Mouse (Mus musculus): ENCODE data around the gene Tesk2. TPM values are rescaled to one million over a fixed set of nuclear protein-coding genes. Genes with fewer than 3 reads are reported as not detected.
"Not testable (repeated sequence)": the region's sequence is repeated elsewhere in the genome, so short reads cannot be mapped to it uniquely, and the experiment has no call there.

Tesk2 gene
- total RNA-seq, 2 experiments from 2014 or later: 1.8 to 2.5 TPM

DNA sequence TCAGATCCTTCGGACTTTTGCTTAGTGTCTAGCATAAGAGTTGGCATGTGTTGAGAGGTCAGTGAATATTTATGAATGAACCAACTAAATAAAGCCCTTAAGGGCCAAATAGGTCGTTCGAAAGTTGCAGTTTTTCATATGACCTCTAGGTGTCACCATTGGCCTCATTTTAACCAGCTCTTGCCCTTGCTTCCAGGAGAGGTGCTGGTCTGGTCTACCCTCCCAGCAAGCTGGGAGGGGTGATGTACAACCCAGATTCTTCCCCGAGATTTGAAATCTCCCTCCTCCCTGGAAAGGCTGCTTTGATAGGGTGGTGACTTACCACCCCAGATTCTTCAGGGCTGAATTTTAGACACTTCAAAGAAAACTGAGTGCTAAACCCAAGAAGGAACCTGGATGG, 107.1 kb downstream of the Tesk2 start:
- DNase-seq: no peak
- intact Hi-C loops (cut with DNase I; ENCODE audit: low total_unique reads): no loop called here

DNA sequence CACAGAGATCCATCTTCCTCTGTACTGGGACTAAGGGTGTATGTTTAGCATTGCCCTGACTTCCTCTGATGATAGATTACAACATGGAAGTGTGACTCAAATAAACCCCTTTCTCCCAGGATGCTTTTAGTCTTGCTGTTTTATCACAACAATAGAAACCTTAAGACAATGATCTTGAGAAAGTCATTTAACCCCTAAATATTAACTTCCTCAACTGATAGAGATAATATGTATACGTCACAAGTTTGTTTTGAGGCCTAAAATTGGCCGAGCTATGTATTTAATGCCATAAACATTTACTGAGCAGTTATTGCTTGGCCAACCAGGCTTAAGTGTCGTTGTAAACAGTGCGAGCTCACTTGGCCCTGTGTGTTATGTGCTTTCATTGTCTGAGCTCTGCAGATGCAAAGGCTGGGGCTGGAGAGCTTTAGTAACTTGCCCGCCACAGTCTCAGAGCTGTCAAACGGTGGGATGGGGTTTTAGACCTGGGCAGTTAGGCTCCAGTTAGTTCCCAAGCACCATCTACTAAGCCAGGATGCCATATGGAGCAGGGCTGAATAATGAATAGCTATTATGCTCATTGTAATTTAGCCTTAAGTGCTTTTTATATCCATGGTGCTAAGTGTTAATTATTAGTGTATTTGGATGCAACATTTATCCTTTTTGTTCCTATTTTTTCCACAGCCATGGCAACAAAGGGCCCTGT, 108.8 kb downstream of the Tesk2 start:
- intact Hi-C loops (cut with DNase I; ENCODE audit: low total_unique reads): loop anchor here (5.0 kb wide), 1 partner anchor 158 kb away; no protein-coding TSS in a partner anchor
- DNase-seq: no peak

DNA sequence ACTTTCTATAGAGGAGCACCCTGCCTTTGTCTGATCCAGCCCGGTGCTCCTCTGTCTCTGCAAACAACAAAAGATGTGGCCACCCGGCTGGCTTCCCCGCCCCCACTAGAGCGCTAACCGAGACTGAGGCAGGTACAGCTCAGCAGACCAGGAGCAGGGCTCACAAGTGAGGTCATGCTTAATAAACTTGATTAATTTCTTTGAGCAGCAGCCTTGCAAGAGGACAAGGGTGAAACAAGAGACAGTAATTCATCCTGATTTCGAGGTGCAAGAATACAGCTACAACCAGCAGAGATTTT, 109.3 kb downstream of the Tesk2 start:
- DNase-seq: no peak
- intact Hi-C loops (cut with DNase I; ENCODE audit: low total_unique reads): loop anchor here (5.0 kb wide), 1 partner anchor 157 kb away; no protein-coding TSS in a partner anchor

DNA sequence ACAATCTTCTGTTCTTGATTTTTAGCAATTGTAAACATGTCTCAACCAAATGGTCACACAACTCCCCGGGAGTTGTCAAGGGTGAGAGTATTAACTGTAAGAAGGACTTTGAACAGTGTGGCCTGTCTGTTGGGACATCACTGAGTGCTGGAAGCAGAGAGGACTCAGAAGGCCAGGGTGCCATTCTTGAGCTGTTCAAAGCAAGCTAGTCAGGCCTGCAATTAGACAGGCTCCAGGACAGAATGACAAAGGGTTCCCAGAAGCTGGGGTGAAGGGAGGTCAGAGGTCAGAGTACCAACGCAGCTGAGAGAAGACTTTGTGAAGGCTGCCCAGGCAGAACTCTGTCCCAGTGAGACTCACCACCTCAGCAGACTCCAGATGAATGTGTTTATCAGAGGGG, 118.3 kb downstream of the Tesk2 start:
- intact Hi-C loops (cut with DNase I; ENCODE audit: low total_unique reads): no loop called here
- no peak for DNase-seq

DNA sequence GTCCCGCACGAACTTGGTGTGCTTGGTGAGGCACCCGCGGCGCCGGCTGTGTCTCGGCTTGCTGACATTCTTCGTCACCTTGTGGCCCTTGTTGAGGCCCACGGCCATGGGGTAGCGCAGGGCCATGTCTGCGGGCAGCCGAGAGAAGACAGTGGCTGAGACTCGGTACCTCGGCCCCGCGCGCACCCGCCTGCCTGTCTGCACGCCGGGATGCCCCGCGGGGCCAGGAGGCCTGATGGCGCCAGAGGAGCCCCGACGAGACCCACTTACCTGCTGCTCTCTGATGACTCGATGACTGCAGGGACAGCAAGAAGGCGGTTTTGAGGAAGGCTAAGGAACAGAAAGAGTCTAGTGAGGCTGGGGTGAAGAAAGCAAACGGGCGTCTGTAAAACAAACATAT, 119.3 kb downstream of the Tesk2 start:
- intact Hi-C loops (cut with DNase I; ENCODE audit: low total_unique reads); DNase-seq: not testable (repeated sequence)

DNA sequence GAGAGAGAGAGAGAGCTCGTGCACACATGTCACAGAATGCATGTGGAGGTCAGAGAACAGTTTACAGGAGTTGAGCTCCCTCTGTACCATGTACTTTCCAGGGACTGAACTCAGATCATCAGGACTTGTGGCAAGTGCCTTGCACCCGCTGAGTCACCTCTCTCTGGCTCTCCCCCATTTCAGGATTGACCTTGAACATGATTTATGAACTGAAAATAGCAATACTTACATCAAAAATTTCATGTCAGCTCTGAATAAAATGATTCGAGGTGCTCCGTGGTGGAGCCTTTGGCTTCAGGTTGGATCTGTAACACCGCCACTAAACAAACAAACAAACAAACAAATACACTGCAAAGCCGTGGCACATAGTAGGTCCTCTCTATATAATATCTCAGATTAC, 120.1 kb downstream of the Tesk2 start:
- no peak for DNase-seq
- intact Hi-C loops (cut with DNase I; ENCODE audit: low total_unique reads): no loop called here

DNA sequence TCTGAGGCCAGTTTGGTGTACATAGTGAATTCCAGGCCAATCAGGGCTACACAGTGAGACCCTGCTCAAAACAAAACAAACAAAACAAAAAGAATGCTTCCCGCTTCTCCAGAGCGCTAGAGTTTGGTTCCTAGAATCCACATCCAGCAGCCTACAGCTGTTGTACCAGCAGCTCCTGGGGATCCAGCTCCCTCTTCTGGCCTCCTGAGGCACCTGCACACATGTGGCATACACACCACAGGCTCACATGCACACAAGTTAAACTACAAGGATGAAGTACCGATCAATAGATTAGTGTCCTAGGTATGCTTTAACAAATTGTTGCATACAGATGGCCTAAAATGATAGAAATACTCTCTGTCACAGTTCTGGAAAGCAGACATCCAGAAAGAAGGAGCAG, 123.6 kb downstream of the Tesk2 start:
- intact Hi-C loops (cut with DNase I; ENCODE audit: low total_unique reads): no loop called here
- no peak for DNase-seq

DNA sequence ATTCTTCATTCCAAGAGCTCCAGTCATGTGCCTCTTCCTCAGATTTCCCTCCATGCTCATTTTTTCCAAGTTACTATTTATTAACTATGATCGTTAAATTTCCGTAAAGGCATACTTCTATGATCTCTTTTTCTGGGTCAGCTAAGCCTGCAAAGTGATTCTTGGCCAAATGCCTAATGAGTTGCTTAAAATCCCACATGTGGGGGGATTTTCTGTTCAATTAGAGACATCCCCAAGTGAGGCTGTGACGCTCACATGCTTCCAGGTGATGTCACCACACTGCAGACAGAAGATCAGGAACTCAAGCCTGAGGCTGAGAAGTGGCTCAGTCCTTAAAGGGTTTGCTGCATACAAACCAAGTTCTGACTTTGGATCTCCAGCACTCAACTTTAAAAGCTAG, 129.2 kb downstream of the Tesk2 start:
- no peak for DNase-seq
- intact Hi-C loops (cut with DNase I; ENCODE audit: low total_unique reads): no loop called here

DNA sequence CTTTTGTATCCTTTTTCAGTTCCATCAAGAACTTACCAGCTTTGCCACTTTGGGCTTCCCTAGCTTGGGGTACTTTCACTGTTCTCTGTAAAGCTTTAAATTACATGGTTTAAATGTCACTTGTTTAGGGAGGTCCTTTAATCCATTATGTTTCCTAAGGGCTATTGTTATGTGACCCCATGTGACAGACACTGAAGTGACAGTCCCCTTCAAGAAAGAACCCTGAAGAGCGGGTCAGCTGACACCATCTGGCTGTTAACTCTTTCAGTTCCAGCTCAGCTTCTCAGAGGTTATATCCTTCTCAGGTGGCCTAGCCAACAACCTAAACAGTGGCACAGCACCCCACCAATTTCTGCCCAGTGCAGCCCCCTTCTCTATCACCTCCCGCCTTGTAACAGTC, 133.5 kb downstream of the Tesk2 start:
- DNase-seq: no peak
- intact Hi-C loops (cut with DNase I; ENCODE audit: low total_unique reads): no loop called here

Other genes starting within 250 kb of the Tesk2 start
- gene Ipp, start 213.4 kb upstream of the Tesk2 start, total RNA-seq (2021): 10 to 100 TPM; 12.0 to 14.1 TPM
- 10 to 100 TPM; 16.7 to 17.5 TPM for gene Tmem69, start 165.0 kb upstream of the Tesk2 start, total RNA-seq (2021)
- 10 to 100 TPM; 26.3 to 30.8 TPM for gene Gpbp1l1, start 163.3 kb upstream of the Tesk2 start, total RNA-seq (2021)
- gene Ccdc17, start 124.3 kb upstream of the Tesk2 start, total RNA-seq (2021): 1 to 10 TPM; 1.5 to 1.8 TPM
- gene Nasp, start 93.0 kb upstream of the Tesk2 start, total RNA-seq (2021): 10 to 100 TPM; 16.2 to 17.4 TPM
- 100 to 1,000 TPM; 226 to 247 TPM for gene Akr1a1, start 69.3 kb upstream of the Tesk2 start, total RNA-seq (2021)
- gene Prdx1, start 35.4 kb upstream of the Tesk2 start, total RNA-seq (2021): 100 to 1,000 TPM; 211 to 229 TPM
- gene Mmachc, start 12.5 kb upstream of the Tesk2 start, total RNA-seq (2021): 10 to 100 TPM; 25.5 to 28.9 TPM
- gene Ccdc163, start 12.4 kb upstream of the Tesk2 start, total RNA-seq (2021): 1 to 10 TPM; 3.9 to 4.0 TPM
- gene Toe1, start 86.7 kb downstream of the Tesk2 start, total RNA-seq (2021): 1 to 10 TPM; 5.6 to 5.7 TPM
- gene Mutyh, start 86.8 kb downstream of the Tesk2 start, total RNA-seq (2021): 1 to 10 TPM in 1 of 2 experiments, under 1 TPM in 1; 1.00 to 1.6 TPM
- 1 to 10 TPM; 2.7 to 2.9 TPM for gene Hpdl, start 100.8 kb downstream of the Tesk2 start, total RNA-seq (2021)
- gene Zswim5, start 156.4 kb downstream of the Tesk2 start, total RNA-seq (2021): under 1 TPM; 0.11 to 0.23 TPM

All from gastrocnemius, postnatal 14 days (tissue).